Mouse (Mus musculus): ENCODE measurements at regions not wholly inside any gene's neighbourhood (a gene's known extent, or its start where the extent isn't known, plus 50 kb on each side); places are given as distances from the start of the nearest gene placed in this dataset.
A peak's percentile ranks its signal among the peaks of the same experiment; 100 is the strongest.
"Not testable (repeated sequence)": the region's sequence is repeated elsewhere in the genome, so short reads cannot be mapped to it uniquely, and the experiment has no call there.

DNA sequence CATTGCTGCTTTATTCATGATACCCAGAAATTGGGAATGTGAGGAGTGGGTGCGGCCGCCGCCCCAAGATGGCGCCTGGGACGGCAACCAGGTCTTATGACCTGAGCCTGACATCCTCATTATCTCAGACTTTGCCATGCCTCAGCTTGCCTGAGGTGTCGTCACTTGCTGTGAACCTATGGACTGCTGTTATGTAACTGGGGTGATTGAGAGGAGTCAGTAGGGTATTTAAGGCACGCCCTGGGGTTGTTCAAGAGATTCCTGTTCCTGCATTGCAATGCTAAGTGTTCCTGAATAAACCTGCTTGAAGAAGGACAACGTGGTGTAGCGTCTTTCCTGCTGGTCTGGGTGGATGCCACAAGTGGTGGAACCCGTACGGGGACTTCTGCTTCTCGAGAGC is 211.4 kb upstream of the Pou3f2 start:
- no peak for DNase-seq (ENCODE audit: low spot score)

DNA sequence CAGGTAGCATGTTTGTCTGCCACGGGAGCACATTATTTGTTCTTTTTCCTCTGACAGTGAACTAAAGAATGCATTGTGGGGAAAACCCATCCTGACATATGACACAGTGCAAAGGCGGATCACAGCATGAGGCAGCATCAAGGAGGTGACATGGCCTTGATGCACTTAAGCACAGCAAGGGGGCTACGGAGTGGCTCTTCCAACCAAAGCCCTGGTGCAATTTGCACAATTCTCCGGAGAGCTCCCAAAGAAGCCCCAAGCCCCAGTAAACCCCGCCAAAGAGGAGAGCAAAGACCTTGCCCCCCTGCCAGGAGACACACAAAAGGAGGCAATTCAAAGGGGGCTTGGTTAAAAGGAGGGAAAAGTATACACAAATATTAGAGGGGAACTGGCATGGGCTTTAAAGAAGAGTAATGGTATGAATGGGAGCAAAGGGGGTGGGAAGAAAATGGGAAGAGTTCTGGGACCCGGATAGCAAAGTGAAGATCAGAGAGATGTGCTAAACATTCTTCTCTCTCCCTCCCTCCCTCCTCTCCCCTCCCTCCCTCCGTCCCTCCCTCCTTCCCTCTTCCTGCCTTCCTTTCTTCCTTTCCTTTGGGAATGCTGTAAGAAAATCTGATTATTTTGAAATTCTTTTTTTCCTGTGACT is 179.7 kb upstream of the Pou3f2 start:
- no peak for DNase-seq (ENCODE audit: low spot score)

DNA sequence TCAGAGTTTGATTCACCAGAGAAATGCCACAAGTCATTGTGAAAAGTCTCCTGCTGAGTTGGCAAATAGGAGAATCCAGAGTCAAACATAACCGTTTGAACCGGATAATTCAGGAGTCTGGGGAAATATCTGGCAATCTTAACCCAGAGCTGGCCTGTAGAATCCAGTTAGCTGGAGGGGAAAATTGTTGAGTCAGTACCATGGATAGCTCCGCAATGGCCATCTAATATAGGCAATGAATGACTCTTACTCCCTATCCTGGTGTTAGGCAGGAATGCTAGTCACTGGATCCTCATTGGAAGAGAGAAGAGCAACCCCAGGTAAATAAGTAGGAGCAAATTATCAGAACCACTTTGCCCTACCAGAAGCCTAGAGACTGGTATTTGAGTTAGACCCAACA is 157.4 kb upstream of the Pou3f2 start:
- peak; percentile 1 for DNase-seq (ENCODE audit: low spot score)

DNA sequence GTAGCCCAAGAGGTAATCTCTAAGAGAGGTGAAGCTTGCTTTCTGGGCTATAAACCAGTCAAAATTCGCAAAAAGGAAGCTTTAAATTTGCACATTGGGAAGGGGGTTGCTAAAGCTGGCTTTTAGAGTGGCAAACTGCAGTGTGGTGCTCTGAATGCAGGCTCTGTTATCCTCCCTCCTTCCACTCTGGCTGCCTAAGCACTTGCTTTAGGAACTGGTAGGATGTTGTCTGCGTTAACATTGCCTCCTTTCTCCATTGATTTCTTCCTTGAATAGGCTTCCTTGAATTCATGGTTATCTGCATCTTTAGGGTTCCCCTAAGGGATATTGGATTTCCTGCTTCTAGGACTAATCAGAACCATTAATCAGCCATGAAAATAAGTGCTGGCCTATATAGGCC is 120.8 kb upstream of the Pou3f2 start:
- DNase-seq (ENCODE audit: low spot score) = no peak

DNA sequence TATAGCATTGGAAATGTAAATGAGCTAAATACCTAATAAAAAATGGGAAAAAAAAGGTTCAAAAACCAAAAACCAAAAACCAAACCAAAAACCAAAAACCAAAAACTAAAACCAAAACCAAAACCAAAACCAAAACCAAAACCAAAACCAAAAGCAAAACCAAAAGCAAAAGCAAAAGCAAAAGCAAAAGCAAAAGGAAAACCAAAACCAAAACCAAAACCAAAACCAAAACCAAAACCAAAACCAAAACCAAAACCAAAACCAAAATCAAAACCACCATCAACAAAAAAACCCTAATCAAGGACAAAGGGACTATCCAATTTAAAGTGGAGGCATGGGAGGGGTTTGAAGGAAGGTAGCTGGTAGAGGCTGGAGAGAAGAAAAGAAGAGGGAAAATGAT is 114.0 kb upstream of the Pou3f2 start:
- DNase-seq (ENCODE audit: low spot score) = not testable (repeated sequence)

DNA sequence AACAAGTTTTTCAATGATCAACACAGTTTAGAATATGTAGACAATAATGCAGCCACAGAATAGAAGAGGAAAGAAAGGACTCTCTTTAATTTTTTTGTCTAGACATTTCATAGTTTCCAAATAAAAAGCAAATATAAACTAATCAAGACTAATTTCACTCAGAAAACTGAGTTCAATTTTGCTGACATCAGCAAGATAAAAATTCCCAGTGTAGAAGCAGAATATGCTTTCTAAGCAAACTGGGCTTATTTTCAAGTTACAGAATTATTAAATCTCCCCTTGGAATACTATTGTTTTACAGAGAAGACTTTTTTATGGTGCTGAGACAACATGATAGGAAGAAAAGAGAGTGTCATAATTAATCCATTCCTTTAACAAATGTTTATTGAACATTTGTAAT is 99.0 kb upstream of the Pou3f2 start:
- no peak for DNase-seq (ENCODE audit: low spot score)

DNA sequence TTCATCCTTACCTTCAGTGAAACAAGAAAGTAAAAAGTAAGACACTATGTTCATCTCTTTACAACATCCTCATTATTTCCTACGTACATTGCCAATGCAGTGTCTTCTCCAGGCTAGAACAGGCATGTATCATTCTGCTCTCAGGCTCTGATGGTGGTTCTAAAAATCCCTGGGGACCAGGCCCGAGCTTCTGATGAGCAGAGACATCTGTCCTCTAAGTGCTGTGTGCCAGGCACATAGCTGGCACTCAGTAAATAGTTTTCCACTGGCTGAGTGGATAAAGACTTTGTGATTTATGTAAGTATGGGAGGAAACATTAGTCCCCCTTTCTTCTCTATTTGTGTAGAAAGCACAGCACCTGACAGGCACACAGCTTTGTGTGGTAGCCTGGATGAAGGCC is 77.8 kb upstream of the Pou3f2 start:
- no peak for DNase-seq (ENCODE audit: low spot score)

DNA sequence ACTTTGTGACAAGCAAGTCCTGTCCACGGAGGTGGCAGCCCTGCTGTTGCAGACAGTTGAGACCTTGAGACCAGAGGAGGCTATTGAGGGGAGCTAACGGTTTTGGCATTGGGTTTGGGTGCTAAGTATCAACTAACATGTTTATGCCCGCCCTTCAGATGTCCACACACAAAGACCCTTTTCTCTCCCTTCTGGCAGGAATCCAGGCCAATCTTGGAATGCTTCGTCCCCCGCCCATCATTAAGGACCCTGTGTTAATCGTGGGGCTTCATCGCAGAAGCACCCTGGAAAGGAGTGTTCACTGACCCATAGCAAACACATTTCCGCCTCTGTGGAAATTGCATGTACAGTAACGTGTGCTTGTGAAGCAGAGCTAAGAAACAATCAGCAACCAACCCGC is 76.4 kb upstream of the Pou3f2 start:
- no peak for DNase-seq (ENCODE audit: low spot score)
